Mouse (Mus musculus) heart, postnatal 36 days (tissue): ENCODE measurements around the gene Maf. TPM values are rescaled to one million over a fixed set of nuclear protein-coding genes. Genes with fewer than 3 reads are reported as not detected.

Experiments
- DNase-seq, 2 experiments: peaks; one replicate each; pipeline ENCODE4 v3.0.0; 2021 to 2022
- intact Hi-C: fragments of 180-260 bp; cut with DNase I; formaldehyde crosslinking; loops from one replicate; pipeline ENCODE4 v1.15.1; 2025
- total RNA-seq, 2 experiments: library from RNA; stranded (reverse); gene quantifications; 2 replicates each; pipeline ENCODE4 v1.2.3; 2021

The Maf gene
- total RNA-seq, 2 experiments from 2014 or later = 8.7 to 9.1 TPM

- DNase-seq = peak; percentile 64 to 81
- intact Hi-C loops = loop anchor here (5.0 to 10.0 kb wide), 6 partner anchors 305 to 1255 kb away; no protein-coding TSS in a partner anchor
Measured at GRCm38 (mm10) chr8:115706861-115707730, 498 bp downstream of the Maf start.

GRCm38 (mm10) chr8:115706411-115706860, 1.2 kb downstream of the Maf start:
- DNase-seq = peak in 1 of 2 experiments; percentile 69
- intact Hi-C loops = loop anchor here (5.0 to 10.0 kb wide), 6 partner anchors 304 to 1254 kb away; no protein-coding TSS in a partner anchor

DNA sequence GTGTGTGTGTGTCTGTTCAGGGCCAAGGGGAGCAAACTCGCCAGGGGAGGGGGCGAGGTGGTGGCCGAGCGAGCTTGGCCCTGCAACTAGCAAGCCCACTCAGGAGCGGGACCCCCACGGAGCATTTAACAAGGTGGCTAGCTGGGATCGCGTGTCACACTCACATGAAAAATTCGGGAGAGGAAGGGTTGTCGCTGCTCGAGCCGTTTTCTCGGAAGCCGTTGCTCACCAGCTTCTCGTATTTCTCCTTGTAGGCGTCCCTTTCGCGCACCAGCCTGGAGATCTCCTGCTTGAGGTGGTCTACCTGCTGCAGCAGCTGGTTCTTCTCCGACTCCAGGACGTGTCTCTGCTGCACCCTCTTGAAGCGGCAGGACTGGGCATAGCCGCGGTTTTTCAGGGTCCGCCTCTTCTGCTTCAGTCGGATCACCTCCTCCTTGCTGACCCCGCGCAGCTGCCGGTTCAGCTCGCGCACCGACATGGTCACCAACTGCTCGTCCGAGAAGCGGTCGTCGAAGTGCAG, 1.9 kb downstream of the Maf start:
- intact Hi-C loops = loop anchor here (5.0 to 10.0 kb wide), 6 partner anchors 303 to 1253 kb away; no protein-coding TSS in a partner anchor
- peak; percentile 52 to 55 for DNase-seq

GRCm38 (mm10) chr8:115703056-115703455, 4.5 kb downstream of the Maf start:
- intact Hi-C loops = loop anchor here (10.0 kb wide), 1 partner anchor 732 kb away; no protein-coding TSS in a partner anchor
- DNase-seq = no peak

DNA sequence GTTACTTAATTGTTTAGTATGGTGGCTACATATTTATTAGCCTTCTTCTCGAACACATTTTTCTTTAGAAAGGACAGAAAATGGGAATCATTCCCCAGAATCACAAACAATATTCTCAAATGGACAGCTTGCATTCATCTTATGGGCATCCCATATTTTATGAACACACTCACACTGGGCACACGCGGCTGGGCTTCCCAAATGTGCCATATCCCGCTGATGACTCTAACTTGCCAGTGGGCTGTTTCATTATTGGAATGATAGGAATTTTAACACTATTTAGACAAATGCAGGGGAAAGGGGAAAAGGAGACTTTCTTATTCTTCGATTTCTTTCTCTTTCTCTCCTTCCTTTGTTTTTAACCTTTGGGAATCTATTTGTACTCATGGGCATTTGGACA, 6.6 kb downstream of the Maf start:
- no peak for DNase-seq
- intact Hi-C loops = loop anchor here (10.0 kb wide), 1 partner anchor 734 kb away; no protein-coding TSS in a partner anchor

- DNase-seq = no peak
- intact Hi-C loops = no loop called here
Measured at GRCm38 (mm10) chr8:115699151-115699550, 8.4 kb downstream of the Maf start.

DNA sequence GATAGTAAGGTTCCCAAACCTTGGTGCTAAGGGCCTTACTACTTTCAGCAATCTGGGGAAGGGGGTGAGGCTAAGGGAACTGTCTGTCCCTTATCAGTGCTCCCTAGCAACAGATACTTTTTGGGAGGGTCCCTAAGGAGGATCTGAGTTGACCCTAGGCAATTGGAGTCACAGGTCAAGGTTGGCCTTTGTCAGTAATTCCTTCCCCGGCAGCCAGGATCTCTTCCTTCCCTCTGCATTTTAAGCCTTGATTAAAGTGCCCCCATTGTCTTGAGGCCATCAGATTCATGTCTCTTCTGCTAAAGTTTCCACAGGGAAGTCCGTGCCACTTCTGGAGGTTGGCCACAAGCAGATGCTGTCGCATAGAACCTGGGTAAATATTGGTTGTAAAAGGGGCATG, 10.2 kb downstream of the Maf start:
- intact Hi-C loops = no loop called here
- no peak for DNase-seq

DNA sequence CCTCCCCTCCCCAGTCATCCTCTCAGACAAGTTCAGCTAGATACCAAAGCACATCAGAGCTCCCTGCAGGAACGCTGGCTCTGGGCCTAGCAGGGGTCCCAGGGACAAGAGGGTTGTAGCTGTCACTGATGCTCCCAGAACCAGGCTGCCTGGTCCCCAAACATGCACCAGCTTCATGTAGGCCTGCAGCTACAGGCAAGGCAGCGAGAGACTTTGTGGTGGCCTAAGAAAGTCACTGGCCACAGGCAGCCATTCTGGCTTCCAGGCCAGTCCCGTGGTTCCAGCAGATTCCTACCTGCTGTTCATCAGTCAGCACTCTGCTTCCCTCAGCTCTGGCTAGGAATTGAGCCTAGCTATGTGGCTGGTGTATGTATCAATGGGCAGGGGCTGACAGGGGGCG, 10.9 kb downstream of the Maf start:
- DNase-seq = no peak
- intact Hi-C loops = no loop called here

DNA sequence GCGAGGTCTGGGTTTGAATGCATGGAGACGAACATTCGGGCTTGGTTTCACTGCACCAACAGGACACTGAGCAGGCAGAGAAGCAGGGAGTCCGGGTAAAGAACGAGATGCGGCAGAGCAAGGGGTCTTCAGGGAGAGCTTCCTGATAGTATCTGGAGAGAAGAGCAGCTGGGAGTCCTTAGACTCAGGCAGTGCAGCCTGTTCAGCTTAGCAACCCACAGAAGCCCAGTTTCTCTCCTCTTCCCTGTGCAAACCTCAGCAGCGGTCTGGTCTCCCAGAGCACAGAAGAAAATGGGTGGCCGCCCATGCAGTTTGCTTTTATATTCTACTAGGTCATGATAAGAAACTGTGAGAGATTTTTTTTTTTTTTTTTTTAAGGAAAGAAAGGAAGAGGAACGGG, 20.2 kb downstream of the Maf start:
- no peak for DNase-seq
- intact Hi-C loops = no loop called here

GRCm38 (mm10) chr8:115683309-115683708, 24.3 kb downstream of the Maf start:
- intact Hi-C loops = no loop called here
- DNase-seq = no peak

DNA sequence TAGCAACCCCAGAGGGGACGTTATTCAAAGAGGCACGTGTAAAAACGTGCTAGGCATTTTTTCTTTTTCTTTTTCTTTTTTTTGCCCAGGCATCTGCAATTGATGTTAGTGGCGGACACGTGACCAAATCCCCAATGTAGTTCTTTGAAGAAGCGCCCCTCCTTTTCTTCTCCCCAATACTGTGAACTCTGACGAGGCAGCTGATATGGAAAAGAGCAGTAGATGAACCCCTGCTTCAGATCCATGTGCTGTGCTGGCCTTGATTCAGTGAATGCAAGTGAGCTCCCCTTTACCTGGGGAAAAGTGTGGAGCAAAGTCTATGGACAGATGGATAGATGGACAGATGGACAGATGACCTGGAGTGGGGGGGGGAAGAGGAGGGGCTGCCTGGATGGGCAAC, 28.1 kb downstream of the Maf start:
- intact Hi-C loops = no loop called here
- no peak for DNase-seq

DNA sequence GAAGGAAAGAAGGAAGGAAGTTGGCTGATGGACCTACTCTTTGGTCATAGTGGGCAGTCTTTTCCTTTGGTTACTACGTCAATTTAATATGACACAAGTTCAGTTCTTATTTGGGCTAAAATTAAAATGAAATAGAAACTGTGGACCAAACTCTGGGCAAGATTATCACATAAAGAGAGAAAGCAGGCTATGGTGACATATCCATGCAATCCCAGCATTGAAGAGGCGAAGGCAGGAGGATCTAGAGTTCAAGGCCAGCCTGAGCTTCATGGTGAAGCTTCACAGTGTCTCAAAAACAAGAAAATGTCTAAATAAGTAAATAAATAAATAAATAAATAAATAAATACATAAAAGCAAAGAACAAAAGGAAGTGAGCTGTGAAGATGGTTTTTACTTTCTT, 42.7 kb downstream of the Maf start:
- intact Hi-C loops = no loop called here
- DNase-seq = no peak

DNA sequence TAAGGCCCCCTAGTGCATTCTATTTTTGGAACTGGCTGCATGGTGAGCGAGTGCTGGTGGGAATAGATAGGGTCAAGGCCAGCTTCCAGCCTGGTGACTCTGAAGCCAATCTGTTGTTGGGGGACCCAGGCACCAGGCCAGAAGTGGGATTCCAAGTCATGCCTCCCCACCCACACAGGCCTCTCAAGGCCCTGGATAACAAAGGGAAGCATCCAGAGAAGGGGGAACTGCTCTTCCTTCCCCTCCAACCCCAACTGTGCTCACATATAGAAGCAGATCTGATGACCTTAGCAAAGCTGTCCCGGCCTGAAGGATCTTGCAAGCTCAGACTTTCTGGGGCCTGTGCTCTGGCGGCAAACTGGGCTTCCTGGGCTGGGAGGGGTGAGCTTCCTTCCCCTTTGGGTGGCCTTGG, 57.5 kb downstream of the Maf start:
- peak; percentile 18 to 22 for DNase-seq
- intact Hi-C loops = no loop called here

GRCm38 (mm10) chr8:115645139-115645538, 62.5 kb downstream of the Maf start:
- no peak for DNase-seq
- intact Hi-C loops = no loop called here

DNA sequence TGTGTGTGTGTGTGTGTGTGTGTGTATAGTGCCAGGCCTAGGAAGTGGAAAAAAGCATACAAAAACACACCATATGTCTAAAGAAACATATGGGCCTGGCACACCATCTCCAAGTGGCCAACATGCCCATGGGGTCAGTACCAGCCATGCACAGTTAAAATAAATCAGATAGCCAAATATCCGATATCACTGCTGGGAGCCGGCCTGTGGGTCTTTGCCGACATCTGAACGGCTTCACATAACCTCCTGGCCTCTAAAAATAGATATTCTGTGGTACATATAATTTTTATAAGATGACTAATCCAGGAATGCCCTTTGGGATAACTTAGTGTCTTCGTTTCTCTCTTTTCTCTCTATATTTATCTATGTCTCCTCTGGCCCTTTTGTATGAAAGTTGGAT, 65.7 kb downstream of the Maf start:
- DNase-seq = no peak
- intact Hi-C loops = no loop called here

- no peak for DNase-seq
- intact Hi-C loops = no loop called here
Measured at GRCm38 (mm10) chr8:115639951-115640350, 67.6 kb downstream of the Maf start.

GRCm38 (mm10) chr8:115636751-115637150, 70.8 kb downstream of the Maf start:
- no peak for DNase-seq
- intact Hi-C loops = no loop called here
